Mouse (Mus musculus): ENCODE data around the gene Efna4.

Gene Efna4

GRCm38 (mm10) chr3:89328623-89329022 is 9.2 kb downstream of the Efna4 start:
- DNase-seq: no peak

GRCm38 (mm10) chr3:89327371-89327870 is 10.4 kb downstream of the Efna4 start:
- DNase-seq: no peak

GRCm38 (mm10) chr3:89325882-89326281 is 11.9 kb downstream of the Efna4 start:
- DNase-seq: no peak

- peak; percentile 81 for DNase-seq
Measured at GRCm38 (mm10) chr3:89322514-89323165, 15.2 kb downstream of the Efna4 start, which contains the start of gene Efna3. Gene Efna3 (minus strand): TSS chr3:89322965.

GRCm38 (mm10) chr3:89322131-89322500 is 15.7 kb downstream of the Efna4 start:
- no peak for DNase-seq

- DNase-seq: no peak
Measured at GRCm38 (mm10) chr3:89321183-89322130, 16.4 kb downstream of the Efna4 start.

GRCm38 (mm10) chr3:89320581-89321182 is 17.1 kb downstream of the Efna4 start:
- DNase-seq: peak; percentile 76

GRCm38 (mm10) chr3:89319591-89320350 is 18.1 kb downstream of the Efna4 start:
- DNase-seq: no peak

- DNase-seq: no peak
Measured at GRCm38 (mm10) chr3:89318971-89319590, 18.7 kb downstream of the Efna4 start.

GRCm38 (mm10) chr3:89318316-89318715 is 19.5 kb downstream of the Efna4 start:
- DNase-seq: no peak

- DNase-seq: no peak
Measured at GRCm38 (mm10) chr3:89317246-89317645, 20.6 kb downstream of the Efna4 start.

GRCm38 (mm10) chr3:89316833-89317232 is 21.0 kb downstream of the Efna4 start:
- DNase-seq: peak; percentile 93

- DNase-seq: no peak
Measured at GRCm38 (mm10) chr3:89315930-89316831, 21.6 kb downstream of the Efna4 start.

GRCm38 (mm10) chr3:89315195-89315929 is 22.5 kb downstream of the Efna4 start:
- DNase-seq: peak; percentile 94

GRCm38 (mm10) chr3:89314791-89315190 is 23.0 kb downstream of the Efna4 start:
- DNase-seq: no peak

GRCm38 (mm10) chr3:89314340-89314739 is 23.5 kb downstream of the Efna4 start:
- DNase-seq: no peak

- peak; percentile 82 for DNase-seq
Measured at GRCm38 (mm10) chr3:89308089-89308488, 29.7 kb downstream of the Efna4 start.

GRCm38 (mm10) chr3:89305551-89306325 is 32.1 kb downstream of the Efna4 start:
- no peak for DNase-seq

- no peak for DNase-seq
Measured at GRCm38 (mm10) chr3:89305105-89305504, 32.7 kb downstream of the Efna4 start.
